Mouse (Mus musculus): ENCODE results near the gene Rere.

- TF ChIP-seq EP300 (optimal IDR thresholded peaks at IDR 0.05) (no peak), CTCF (IDR thresholded peaks at IDR 0.05; ENCODE audit: low read depth) (no peak)
Observed at GRCm38 (mm10) chr4:150231871-150232270, 49.6 kb upstream of the Rere start.
